Mouse (Mus musculus): ENCODE results near the gene Gskip.
A peak's percentile ranks its signal among the peaks of the same experiment; 100 is the strongest.

The Gskip gene

DNA sequence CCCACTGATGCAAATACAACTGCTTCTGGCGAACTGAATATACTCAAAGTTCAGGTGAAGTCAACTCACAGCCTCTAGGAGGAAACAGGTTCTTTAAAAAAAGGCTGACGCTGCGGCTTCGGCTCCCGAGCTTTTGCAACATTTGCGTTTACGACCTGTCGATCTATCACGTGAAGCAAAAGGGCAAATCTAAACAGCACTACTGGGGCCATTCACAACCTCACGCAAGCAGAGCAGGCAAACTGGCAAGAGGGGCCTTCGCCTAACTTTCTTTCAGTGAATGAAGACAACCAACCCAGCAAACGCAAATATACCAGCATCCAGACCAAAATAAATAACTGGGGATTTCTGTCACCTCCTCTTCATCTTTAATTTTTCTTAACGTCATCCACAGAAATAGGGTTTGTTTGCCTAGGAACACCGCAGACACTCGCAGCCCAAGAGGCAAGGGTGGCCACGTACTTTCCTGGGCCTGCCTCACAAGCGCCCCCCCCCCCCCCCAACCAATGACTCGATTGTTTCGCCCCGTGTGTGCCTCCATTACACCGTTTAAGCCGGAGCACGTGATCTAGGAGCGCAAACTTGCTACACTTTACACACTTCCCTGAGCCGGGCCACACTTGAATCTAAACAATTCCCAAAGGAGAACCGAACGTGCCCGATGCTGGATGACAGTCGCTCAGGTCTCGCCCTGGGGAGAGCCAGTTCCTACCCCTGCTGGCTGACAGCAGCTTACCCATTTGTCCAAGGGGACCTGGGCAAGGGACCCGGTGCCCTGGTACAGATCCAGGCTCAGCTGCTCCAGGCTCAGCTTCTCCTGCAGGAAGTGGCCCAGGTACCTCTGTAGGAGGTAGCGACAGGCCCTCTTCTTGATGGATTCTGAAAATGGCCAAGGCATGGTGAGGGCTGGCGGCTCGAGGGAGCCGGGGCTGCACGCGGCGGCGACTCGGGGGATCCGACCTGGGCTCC, at the start of gene Gskip:
Gene Gskip (plus strand): TSS at position 897 of the 969 bp plus-strand sequence.
- peak; percentile 69 for DNase-seq (ENCODE audit: extremely low read depth, low read depth)

DNA sequence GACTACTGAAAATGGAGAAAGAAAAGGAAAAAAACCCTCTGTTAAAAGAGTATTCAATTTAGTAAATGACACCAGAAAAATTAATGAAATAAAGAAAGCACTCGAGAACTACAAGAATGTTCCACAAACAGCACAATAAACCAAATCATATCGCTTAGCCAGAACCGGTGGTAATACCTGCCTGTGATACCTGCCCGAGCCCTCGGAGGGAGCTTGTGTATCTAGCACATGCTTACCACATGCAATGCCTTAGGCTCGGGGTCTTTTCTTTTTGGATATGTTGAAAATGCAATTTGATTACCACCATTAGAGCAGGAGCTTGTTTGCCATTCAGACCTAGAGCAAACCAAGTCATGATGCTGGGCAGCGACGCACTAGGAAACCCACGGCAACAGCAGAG, 48.1 kb upstream of the Gskip start:
- no peak for DNase-seq (ENCODE audit: extremely low read depth, low read depth)

DNA sequence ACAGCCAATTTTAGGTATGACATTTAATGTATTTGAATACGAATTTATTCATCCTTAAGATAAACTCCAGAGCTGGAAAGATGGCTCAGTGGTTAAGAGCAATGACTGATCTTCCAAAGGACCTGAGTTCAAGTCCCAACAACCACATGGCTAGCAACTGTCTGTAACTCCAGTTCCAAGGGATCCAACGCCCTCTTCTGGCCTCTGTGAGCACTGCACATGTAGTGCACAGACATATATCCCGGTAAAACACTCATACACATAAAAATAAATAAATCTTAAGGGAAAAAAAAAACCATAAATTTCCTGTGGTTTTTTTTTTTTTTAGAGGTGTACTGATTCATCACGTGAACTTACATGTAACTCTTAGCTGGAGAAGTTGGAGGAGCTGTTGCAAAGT, 47.1 kb upstream of the Gskip start:
- DNase-seq (ENCODE audit: extremely low read depth, low read depth), result no peak

DNA sequence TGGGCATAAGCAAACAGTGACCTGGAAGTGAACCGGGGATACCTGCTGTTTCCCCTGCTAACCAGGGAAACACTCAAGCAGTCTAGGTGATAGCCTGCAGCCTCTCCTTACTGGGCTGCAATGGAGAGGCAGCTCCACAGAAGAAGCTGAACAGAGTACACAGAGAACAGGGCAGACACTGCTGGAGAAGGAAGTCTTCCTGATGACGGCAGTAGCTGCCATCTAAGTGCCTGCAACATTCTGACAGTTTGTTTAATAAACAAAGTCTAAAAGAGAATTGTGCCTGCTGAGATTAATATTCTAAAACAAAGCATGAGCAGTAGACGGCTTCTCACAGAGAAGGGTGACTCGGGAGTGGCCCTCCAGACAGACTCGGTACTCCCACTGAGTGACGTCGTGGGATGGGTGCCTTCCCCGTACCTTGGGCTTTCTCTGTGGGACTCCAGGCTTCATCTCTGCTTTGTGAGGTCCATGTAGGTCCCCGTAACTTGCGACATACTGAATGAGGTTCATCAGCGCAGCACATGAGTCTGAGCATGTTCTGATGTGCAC, 41.8 kb upstream of the Gskip start:
- no peak for DNase-seq (ENCODE audit: extremely low read depth, low read depth)

DNA sequence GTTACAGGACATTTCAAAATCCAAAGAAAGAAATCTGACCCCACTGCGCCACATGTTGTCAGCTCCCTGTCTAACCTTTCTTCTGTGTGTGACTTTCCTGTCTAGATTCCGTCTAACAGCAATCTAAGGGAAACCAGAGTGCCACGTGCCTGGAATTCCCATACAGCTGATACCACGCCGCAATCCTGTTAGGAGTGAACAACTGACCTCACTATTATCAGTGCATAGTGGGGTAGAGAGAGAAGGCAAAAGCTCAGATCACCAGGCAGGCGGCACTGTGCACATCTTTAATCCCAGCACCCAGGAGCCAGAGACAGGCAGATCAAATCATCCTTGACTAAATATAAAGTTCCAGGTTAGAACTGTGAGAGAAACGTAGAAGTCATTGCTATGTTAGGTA, 28.8 kb upstream of the Gskip start:
- no peak for DNase-seq (ENCODE audit: extremely low read depth, low read depth)

DNA sequence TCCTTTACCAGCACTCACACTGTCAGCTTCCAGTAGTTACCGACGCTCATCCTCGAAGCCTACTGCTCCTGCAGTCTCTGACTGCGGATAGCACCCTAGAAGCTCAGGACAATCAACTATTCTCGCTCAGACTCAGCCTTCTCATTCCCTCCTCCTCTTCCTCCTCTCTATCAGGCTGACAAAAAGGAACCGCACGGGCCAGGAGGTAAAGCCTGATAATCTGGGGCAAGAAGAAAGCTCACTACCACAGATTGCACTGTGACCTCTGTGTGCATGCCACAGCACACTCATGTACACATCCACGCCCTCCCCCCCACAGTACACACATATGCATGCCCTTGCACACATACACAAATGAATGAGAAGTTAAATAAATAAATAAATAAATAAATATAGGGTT, 8.4 kb upstream of the Gskip start:
- no peak for DNase-seq (ENCODE audit: extremely low read depth, low read depth)

DNA sequence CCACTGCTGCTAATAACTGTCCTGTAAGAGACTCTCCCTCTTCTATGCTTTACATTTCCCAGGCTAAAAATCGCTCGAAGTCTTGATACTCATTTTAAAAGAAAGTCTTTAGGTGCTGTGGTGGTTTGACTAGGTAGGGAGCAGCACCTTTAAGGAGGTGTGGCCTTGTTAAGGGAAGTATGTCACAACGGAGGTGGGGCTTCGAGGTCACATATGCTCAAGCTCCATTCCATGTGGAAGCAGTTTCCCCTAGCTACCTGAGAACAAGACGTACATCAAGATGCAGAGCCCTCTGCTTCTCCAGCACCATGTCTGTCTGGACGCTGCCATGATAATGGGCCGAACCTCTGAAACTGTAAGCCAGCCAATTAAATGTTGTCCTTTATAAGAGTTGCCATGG, 6.4 kb upstream of the Gskip start:
- DNase-seq (ENCODE audit: extremely low read depth, low read depth), result no peak

DNA sequence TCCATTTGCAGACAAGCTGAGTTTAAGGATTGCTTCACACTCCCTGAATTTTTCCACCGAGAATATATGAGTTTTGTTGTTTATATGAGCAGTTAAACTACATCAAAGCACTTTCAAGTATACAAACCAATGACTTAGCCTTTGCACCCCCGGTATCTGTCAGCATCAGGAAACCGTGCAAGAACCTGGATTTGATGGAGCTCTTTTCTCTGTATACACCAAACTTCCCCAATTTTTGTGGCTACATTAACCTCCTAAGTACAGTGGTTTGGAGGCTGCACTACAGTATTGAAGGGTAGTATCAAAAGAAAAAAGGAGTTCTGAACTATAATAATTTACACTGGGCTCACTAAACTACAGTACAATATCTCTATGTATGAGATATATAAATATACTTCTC, 5.9 kb upstream of the Gskip start:
- no peak for DNase-seq (ENCODE audit: extremely low read depth, low read depth)

DNA sequence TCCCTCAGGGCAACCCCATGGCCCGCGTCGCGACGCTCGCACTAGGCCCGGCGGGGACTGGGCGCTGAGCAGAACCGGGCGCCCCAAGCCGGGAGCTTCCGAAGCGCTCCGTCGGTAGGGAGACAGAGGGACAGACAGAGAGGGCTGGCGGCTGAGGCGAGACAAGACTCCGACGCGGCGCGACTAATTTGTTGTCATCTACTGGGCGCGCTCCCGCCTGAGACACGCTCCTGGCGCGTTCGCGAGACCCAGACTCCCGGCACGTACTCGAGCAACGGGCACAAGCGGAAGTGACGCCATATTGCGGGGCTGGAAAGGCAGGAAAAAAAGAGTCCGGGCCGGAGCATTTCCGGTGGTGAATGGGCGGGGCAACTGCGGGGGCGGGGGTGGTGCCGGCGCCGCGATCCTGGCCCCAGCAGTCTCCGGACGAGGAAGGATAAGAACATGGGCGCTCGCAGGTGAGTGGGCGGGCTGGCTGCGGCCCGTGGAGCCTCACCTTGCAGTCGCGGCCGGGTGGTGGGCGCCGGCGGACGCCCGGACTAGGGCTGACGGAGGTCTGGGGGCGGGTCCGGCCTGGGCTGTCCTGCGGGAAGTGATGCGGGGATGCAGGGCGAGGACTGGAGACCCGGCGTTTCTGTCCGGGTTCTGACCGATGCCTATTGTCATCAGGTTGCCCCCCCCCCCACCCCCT, 517 bp downstream of the Gskip start, which contains the start of gene Atg2b:
Gene Atg2b (minus strand): TSS at position 211 of the 691 bp plus-strand sequence.
- DNase-seq (ENCODE audit: extremely low read depth, low read depth), result peak; percentile 89

DNA sequence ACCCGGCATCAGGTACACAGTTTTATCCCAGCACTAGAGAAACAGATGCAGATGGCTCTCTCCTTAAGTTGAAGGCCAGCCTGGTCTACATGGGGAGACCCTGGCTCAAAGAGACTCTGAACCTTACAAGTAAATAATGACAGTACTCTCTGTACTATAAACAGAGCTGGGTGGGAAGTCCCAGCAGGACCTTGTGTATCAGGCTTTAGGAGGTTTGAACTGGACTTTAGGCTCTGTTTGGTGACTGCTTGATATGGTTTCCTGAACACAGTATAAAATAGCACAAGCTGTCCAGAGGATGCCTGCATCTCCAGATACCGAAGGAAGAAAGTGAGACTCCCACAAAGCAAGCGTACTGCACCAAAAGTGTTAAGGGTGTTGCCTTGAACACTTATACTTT, 2.2 kb downstream of the Gskip start:
- DNase-seq (ENCODE audit: extremely low read depth, low read depth), result no peak

DNA sequence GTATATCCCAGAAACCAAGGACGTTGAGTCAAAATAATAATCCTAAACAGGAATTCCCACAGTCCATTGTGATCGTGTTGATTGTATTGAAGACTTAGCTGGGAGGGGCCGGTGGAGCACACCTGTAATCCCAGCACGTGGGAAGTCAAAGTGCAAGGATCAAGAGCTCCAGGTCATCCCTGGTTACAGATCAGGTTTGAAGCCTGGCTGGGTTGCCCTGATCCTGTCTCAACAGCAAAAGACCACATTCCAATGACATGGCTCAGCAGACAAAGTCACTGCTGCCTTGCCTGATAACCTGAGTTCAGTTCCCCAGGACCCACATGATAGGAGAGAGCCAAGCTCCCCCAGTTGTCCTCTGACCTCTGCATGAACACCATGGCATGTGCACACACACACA, 2.8 kb downstream of the Gskip start:
- DNase-seq (ENCODE audit: extremely low read depth, low read depth), result no peak

DNA sequence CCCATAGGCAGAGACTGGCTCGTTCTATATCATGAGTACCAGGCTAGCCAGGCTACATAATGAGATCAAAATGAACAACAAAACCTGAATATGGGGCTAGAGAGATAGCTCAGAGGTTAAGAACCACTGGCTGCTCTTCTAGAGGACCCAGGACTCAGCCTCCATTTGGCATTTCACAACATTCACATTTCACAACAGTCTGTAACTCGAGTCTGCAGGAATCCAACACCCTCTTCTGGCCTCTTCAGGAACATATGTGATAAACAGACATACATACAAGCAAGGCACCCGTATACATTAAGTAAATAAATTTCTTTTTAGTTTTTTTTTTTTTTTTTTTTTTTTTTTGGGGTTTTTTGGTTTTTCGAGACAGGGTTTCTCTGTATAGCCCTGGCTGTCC, 3.9 kb downstream of the Gskip start:
- no peak for DNase-seq (ENCODE audit: extremely low read depth, low read depth)

DNA sequence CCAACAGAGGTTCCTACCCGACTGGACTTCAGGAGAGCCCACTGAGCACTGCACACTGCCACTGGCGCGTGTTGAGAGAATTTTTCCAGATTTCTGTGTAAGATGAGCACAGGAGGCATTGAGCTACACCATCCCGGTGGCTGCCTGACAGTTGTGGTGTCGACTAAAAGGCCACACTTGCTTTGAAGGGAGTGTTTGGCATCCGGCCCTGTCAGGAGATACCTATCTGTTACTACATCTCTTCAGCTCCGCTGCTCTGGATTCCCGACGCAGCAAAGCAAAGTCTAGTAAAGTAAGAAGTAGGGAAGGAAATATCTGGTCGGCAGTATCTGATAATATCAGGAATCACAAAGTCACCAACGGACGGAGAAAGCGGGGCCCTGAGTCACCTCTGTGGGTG, 4.8 kb downstream of the Gskip start:
- no peak for DNase-seq (ENCODE audit: extremely low read depth, low read depth)

DNA sequence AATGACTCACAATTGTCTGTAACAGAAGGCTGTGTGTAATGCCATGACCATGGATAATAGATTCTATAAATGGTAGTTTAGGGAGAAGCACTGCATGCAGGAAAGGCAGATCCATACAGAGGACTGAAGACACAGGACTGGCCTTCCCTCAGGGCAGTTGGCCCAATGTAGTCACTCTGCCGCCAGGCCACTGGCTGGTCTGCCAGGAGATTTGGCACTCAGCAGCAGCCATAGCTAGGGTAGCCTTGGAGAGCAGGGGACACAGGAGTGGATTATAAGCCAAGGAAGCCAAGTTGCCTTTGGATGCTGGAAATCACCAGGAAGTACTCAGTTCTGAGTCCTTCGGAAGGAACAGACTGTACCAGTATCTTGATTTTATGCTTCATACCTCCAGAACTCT, 9.4 kb downstream of the Gskip start:
- DNase-seq (ENCODE audit: extremely low read depth, low read depth), result no peak

DNA sequence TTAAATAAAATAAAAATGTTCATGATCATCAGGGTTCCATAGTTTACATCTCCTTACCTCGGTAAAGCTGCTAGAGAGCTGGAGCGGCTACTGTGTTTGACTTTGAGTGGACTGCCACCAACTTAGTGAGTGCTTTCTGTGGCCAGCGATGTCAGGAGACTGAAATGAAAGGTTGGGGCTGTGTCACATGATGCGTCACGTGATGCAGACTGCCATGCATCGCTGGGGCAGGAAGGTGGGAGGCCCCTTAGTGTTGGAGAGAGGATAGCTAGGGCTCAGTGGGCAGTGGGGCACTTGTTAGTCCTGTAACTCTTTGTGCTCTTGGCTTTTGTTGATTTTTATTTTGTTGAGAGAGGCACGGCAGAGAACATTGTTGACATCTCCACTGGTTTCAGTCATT, 11.2 kb downstream of the Gskip start:
- DNase-seq (ENCODE audit: extremely low read depth, low read depth), result no peak

DNA sequence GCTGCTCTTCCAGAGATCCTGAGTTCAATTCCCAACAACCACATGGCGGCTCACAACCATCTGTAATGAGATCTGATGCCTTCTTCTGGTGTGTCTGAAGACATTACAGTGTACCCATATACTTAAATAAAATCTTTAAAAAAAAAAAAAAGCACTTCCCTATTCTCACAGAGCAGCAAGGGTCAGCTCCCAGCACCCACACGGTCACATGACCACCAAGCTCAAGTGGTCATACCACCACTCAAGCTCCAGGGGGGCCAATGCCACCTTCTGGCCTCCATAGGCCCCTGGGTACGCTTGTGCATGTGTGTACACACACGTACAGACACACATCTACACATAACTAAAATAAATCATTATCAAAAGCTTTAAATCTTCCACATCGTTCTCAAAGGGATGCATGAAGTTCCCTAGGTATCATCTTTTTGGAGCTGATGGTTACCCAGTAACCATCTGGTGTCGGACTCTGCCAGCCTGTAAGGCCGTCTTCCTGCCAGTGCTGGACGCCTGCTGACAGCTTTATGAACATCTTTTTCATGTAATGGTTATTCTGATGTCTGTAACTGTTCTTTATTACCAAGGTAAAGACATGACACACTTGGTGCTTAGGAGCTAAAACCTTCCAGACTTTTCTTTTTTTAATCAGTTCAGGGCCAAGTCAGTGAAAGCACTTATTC, 12.6 kb downstream of the Gskip start:
- DNase-seq (ENCODE audit: extremely low read depth, low read depth), result no peak

DNA sequence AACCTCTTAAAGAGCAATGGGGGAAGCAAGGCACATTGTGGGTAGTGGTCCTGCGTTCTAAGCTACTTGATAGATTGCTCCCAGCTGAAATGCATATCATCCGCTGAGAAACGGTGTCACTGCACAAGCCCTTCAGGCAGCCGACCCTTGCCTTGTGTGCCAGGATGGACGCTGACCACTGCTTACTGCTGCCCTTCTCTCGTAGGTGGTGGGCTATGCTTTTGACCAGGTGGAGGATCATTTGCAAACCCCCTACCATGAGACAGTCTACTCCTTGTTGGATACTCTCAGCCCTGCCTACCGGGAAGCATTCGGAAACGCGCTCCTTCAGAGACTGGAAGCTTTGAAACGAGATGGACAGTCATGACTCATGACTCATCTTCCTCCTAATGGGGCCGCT, 15.8 kb downstream of the Gskip start:
- no peak for DNase-seq (ENCODE audit: extremely low read depth, low read depth)

DNA sequence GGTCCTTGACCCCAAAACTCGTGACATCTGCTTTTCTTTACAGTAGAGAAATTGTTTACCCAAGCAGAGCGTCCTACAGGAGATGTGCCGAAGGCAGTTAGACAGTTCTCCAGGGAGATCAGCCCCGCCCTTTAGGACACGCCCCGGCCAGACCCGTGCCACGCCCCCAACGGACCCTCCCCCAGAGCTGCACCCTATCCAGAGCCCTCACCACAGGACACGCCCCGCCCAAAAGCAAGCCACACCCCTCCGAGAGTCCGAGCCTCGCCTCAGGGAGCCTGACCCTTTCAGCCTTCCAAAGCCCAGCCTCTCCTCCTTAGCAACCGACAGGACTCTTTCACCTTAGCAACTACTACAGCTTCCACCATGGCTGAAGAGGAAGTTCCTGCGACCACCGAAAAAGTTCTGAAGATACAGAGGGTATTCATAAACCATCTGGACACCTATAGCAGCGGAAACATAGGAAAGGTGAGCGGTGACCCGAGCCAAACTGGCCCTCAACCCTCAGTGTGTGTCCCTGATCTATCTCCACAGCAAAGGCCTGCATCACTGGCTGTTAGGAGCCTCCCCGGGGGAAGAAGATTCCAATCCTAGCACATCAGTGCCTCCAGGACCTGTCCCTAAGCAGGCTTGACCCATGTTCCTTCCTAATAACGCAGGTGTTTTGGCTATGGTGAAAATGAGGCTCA, 21.3 kb downstream of the Gskip start, which contains the start of gene Ak7:
Gene Ak7 (plus strand): TSS at position 178 of the 689 bp plus-strand sequence.
- DNase-seq (ENCODE audit: extremely low read depth, low read depth), result no peak

DNA sequence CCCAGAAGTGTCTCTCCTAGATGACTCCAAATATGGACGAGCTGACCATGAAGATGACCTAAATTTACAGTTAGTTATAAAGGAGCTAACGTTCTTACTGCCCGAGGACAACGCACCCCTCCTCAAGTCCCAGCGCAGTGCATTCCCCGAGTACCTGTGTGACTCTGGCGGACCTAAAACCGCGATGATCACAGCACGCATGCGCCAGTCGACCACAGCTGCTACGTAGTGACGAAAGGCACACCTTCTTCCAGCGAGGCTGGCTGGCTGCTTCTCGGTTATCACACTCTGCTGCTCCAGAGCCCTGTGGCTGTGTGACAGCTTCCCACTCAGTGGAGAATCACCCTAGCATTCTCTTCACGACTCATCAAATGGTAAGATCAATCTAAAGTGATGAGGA, 34.0 kb downstream of the Gskip start:
- DNase-seq (ENCODE audit: extremely low read depth, low read depth), result peak; percentile 66

DNA sequence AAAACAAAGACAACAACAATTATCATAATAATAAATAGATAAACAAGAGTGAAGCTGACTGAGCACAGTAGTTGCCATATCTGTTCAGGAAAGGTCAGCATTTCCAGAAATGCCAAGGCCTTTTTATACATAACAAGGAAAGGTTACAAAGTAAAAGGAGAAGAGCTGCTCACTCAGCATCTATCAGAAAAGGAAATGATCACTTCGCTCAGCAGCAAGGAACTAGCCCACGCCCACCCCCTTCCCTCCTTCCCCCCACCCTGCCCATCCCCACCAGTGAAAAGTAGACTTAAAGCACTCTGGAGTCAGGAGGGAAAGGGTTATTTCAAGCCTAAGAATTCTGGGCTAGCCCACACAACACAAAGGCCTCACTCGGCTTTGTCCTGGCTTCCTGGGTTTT, 35.6 kb downstream of the Gskip start:
- no peak for DNase-seq (ENCODE audit: extremely low read depth, low read depth)

Measured in MEL-GATA-1-ER (cell line).